Mouse (Mus musculus): Measurements from ENCODE around the gene Zmiz2.

DNA sequence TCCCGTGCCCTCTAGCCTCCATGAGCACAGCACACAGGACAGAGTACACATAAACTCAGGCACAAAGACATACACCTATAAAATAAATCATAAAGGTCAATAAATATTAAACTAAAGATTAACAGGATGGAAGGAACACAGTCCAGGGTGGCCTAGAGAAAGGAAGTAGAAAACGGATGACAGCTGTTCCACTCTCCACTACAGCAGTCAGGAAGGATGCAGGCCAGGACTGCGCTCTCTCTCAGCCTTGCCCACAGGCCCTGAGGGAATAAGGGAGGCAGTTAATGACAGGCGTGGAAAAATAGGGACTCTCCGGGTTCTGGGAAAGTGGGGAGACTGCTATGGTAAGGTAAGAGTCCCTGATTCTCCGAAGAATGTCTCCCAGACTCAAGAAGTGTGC is 22.4 kb upstream of the Zmiz2 start:
- TF ChIP-seq USF1 (IDR thresholded peaks at IDR 0.05; ENCODE audit: low read depth) (no peak), POLR2A (IDR thresholded peaks at IDR 0.05; ENCODE audit: insufficient read length, low read depth) (no peak), E2F4 (IDR thresholded peaks at IDR 0.05; ENCODE audit: insufficient read depth) (no peak), SRF (IDR thresholded peaks at IDR 0.05; ENCODE audit: control insufficient read depth, insufficient read length, low read depth) (no peak), REST (IDR thresholded peaks at IDR 0.05; ENCODE audit: insufficient read depth, insufficient read length) (no peak), TCF12 (IDR thresholded peaks at IDR 0.05; ENCODE audit: insufficient read depth, poor library complexity, severe bottlenecking) (no peak), MYOG (IDR thresholded peaks at IDR 0.05; ENCODE audit: control insufficient read depth in 1 of 3, insufficient read depth in 1 of 3, insufficient read length in 2 of 3, low read depth in 2 of 3) (no peak), TCF3 (IDR thresholded peaks at IDR 0.05; ENCODE audit: insufficient read length, low read depth) (no peak), POLR2AphosphoS2 (IDR thresholded peaks at IDR 0.05; ENCODE audit: insufficient read length, low read depth) (no peak), MYOD1 (IDR thresholded peaks at IDR 0.05; ENCODE audit: control insufficient read depth in 1 of 3, insufficient read length in 2 of 3, low read depth in 2 of 3) (no peak), MAX (IDR thresholded peaks at IDR 0.05; ENCODE audit: low read depth) (no peak)

All from myocyte (in vitro differentiated cells).